Mouse (Mus musculus) limb, embryonic 10.5 days (tissue): ENCODE data around the gene Astn1. TPM values are rescaled to one million over a fixed set of nuclear protein-coding genes. Genes with fewer than 3 reads are reported as not detected.

Experiments used
- DNase-seq: peaks from one replicate; pipeline ENCODE4 v3.0.0-alpha.2; 2017; ENCODE audit warnings: low spot score
- H3K27ac ChIP-seq: fragments of 300-500 bp; sonication (generic); 2 replicates; pipeline ENCODE4 v1.5.1; 2016; ENCODE audit warnings: mild to moderate bottlenecking
- H3K27me3 ChIP-seq: fragments of 300-500 bp; sonication (generic); 2 replicates; pipeline ENCODE4 v1.6.1; 2016; ENCODE audit warnings: low read depth, mild to moderate bottlenecking; ENCODE audit not compliant: poor library complexity, severe bottlenecking
- H3K36me3 ChIP-seq: fragments of 300-500 bp; sonication (generic); 2 replicates; pipeline ENCODE4 v1.6.1; 2016; ENCODE audit warnings: mild to moderate bottlenecking, moderate library complexity
- H3K4me1 ChIP-seq: fragments of 300-500 bp; sonication (generic); 2 replicates; pipeline ENCODE4 v1.6.1; 2016
- H3K4me3 ChIP-seq: fragments of 300-500 bp; sonication (generic); 2 replicates; pipeline ENCODE4 v1.5.1; 2016; ENCODE audit warnings: mild to moderate bottlenecking, moderate library complexity
- H3K9me3 ChIP-seq: fragments of 300-500 bp; sonication (generic); replicated peaks from 2 replicates; pipeline ENCODE4 v1.6.1; 2016; ENCODE audit warnings: mild to moderate bottlenecking
- WGBS: fragments of 180-500 bp; shearing (Covaris S2); methylation state at CpG from one replicate; pipeline ENCODE4 v1.1.7; 2016; 5-methylcytosine and 5-hydroxymethylcytosine counted together
- polyA plus RNA-seq: library from polyadenylated mRNA; unstranded; fragments of >200 nt; fragmentation: Nextera tagmentation; extraction: Ambion mirVana; gene quantifications from 2 replicates; pipeline ENCODE4 v1.2.1, GENCODE M21; 2016

The Astn1 gene
- polyA plus RNA-seq, 1 experiment from 2014 or later: 2.8 TPM

DNA sequence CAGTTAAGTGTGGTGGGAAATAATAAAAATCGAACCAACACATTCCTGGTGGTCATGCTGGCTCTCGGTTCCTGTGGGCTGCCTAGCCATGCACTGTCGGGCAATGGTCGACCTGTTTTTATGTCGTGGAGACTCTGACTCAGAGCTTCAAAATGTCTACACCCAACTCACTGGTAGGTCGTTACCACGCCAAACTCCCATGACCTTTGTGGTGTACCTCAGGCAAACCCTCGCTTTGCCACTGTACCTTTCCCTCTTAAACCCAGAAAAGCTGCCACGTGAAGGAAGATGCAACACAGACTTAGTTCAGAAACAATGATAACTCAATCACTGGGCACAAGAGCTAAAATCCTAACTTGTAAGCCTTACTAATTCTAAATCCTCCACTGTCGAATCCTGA lies 244.3 kb downstream of the Astn1 start:
- H3K27me3 ChIP-seq: no peaks in the 10 kb centered on the region
- H3K27ac ChIP-seq: no peak overlapping the region
- H3K9me3 ChIP-seq: no peaks in the 10 kb centered on the region
- 88% methylated on average over 10 of the region's 10 CpGs for WGBS
- H3K4me3 ChIP-seq: no peak overlapping the region
- H3K4me1 ChIP-seq: no peaks in the 10 kb centered on the region
- DNase-seq: no peak
- no peaks in the 10 kb centered on the region for H3K36me3 ChIP-seq

- Histone ChIP-seq H3K4me3 (no peak overlapping the region), H3K36me3 (no peaks in the 10 kb centered on the region), H3K9me3 (no peaks in the 10 kb centered on the region), H3K27me3 (no peaks in the 10 kb centered on the region), H3K27ac (no peak overlapping the region), H3K4me1 (no peaks in the 10 kb centered on the region)
- DNase-seq: no peak
- 85% methylated on average over 1 of the region's 1 CpGs for WGBS
These were observed 245.1 kb downstream of the Astn1 start for GRCm38 (mm10) chr1:158607201-158607600.

DNA sequence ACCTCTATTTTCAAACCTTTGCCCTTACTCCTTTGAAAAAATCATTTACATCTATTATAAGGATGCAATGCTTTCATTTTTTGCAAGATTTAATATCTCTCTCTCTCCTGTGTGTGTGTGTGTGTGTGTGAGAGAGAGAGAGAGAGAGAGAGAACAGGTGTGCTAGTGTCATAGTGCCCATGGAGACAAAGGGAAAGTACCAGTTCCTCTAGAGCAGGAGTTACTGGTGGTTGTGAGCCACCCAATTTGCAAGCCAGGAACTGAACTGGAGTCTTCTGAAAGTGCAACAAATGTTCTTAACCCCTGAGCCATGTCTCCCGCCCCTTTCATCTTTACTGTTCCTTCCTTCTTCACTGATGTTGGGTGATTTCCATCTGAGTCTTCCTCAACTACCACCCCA lies 253.1 kb downstream of the Astn1 start:
- no peaks in the 10 kb centered on the region for H3K27me3 ChIP-seq
- no peaks in the 10 kb centered on the region for H3K4me1 ChIP-seq
- H3K27ac ChIP-seq: no peak overlapping the region
- H3K36me3 ChIP-seq: no peaks in the 10 kb centered on the region
- H3K4me3 ChIP-seq: no peak overlapping the region
- H3K9me3 ChIP-seq: no peaks in the 10 kb centered on the region
- no peak for DNase-seq
- WGBS: 90% methylated on average over 1 of the region's 1 CpGs

GRCm38 (mm10) chr1:158617943-158618342 lies 255.9 kb downstream of the Astn1 start:
- WGBS: 83% methylated on average over 4 of the region's 4 CpGs
- H3K27ac ChIP-seq: no peak overlapping the region
- no peak overlapping the region for H3K4me3 ChIP-seq
- H3K36me3 ChIP-seq: no peaks in the 10 kb centered on the region
- no peaks in the 10 kb centered on the region for H3K9me3 ChIP-seq
- H3K4me1 ChIP-seq: no peaks in the 10 kb centered on the region
- H3K27me3 ChIP-seq: no peaks in the 10 kb centered on the region
- no peak for DNase-seq

- Histone ChIP-seq H3K36me3 (no peaks in the 10 kb centered on the region), H3K27me3 (no peaks in the 10 kb centered on the region), H3K4me3 (no peak overlapping the region), H3K27ac (no peak overlapping the region), H3K9me3 (no peaks in the 10 kb centered on the region), H3K4me1 (no peaks in the 10 kb centered on the region)
- WGBS: 84% methylated on average over 4 of the region's 4 CpGs
- no peak for DNase-seq
These were observed 270.9 kb downstream of the Astn1 start for GRCm38 (mm10) chr1:158632935-158633334.

- H3K36me3 ChIP-seq: no peaks in the 10 kb centered on the region
- no peak for DNase-seq
- no peak overlapping the region for H3K4me3 ChIP-seq
- H3K27me3 ChIP-seq: no peaks in the 10 kb centered on the region
- H3K4me1 ChIP-seq: no peaks in the 10 kb centered on the region
- H3K27ac ChIP-seq: no peak overlapping the region
- WGBS: 67% methylated on average over 2 of the region's 2 CpGs
- H3K9me3 ChIP-seq: no peaks in the 10 kb centered on the region
These were observed 271.4 kb downstream of the Astn1 start for GRCm38 (mm10) chr1:158633441-158633840.

DNA sequence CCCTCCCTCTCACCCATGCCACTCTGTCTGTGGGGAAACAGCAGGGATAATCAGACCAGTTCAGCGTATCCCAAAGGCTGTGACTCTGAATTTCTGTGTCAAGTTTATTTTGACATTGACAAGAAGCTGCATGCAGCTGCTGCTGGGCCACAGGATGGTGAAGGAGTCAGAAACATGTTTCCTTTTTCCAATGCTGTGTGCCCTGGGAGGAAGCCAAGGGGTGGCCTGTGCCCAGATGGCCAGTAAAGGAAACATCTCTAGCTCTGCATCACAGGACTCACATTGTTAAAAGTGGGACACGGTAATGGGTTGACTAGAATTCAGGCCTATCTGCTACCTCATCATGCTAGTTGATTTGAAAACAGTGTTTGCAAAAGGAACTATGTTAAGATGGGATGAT lies 279.2 kb downstream of the Astn1 start:
- no peak for DNase-seq
- no peaks in the 10 kb centered on the region for H3K36me3 ChIP-seq
- no peak overlapping the region for H3K27ac ChIP-seq
- WGBS: 92% methylated on average over 2 of the region's 2 CpGs
- no peaks in the 10 kb centered on the region for H3K4me1 ChIP-seq
- H3K9me3 ChIP-seq: no peaks in the 10 kb centered on the region
- no peak overlapping the region for H3K4me3 ChIP-seq
- no peaks in the 10 kb centered on the region for H3K27me3 ChIP-seq

DNA sequence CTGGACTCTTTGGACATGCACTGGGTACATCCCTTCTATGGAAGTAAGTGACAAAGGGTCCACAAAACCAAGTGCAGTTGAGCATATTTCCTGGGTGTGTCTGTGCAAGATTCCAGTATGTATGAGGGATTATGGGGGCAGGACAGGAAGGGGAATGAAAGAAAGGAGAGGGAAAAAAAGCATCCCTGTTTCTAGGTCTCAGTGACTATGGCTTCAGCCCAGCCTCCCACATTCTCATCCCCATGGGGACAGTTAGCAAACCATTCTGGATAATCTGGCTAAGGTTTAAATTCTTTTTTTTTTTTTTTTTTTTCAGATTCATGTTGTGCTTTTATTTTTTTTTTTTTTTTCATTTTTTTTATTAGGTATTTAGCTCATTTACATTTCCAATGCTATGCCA lies 280.2 kb downstream of the Astn1 start:
- no peaks in the 10 kb centered on the region for H3K36me3 ChIP-seq
- H3K27ac ChIP-seq: no peak overlapping the region
- no peak overlapping the region for H3K4me3 ChIP-seq
- H3K4me1 ChIP-seq: no peaks in the 10 kb centered on the region
- no peak for DNase-seq
- no peaks in the 10 kb centered on the region for H3K27me3 ChIP-seq
- no peaks in the 10 kb centered on the region for H3K9me3 ChIP-seq

GRCm38 (mm10) chr1:158652799-158653198 lies 290.7 kb downstream of the Astn1 start:
- no peak for DNase-seq
- Histone ChIP-seq H3K4me1 (peaks cover 5% of the 10 kb centered on the region; the same call in 1 of the 2 replicates), H3K27me3 (0 out of 2 replicates have a peak, but pooled peaks cover 8% of the 10 kb centered on the region), H3K9me3 (no peaks in the 10 kb centered on the region), H3K27ac (no peak overlapping the region), H3K4me3 (no peak overlapping the region), H3K36me3 (no peaks in the 10 kb centered on the region)
- 76% methylated on average over 2 of the region's 2 CpGs for WGBS

DNA sequence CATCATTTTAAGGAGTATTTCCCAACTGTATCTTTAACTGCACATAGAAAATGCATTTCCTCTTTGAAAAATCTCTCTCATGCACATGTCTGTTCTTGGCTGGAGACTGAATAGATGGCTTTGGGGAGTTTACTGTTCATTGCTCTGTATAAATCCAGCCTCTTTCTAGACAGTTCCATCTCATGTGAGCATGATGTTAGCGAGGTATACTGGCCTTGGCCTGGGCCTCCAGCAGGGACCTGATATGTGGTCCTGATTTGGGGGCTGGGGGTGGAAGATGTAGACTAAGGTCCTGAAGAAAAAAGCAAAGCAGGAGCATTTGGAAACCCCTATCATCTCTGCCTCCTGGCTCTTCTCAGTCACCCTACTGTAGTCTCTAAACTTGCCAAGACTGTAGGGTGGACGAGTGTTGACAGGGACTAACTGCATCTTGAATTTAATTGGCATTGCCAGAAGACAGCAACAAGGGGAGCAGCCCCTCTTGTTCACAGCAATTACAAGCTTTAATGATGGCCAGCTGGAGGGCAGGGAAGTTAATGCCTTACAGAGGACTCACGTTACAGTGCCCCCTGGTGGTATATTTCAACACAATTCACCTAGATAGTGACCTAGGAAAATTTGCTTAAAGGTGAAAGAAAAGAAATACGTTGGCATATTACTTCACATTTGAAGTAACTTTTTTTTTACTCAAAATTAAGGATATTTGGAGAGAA lies 291.9 kb downstream of the Astn1 start:
- Histone ChIP-seq H3K36me3 (no peaks in the 10 kb centered on the region), H3K27ac (no peak overlapping the region)
- DNase-seq: peak; percentile 59

DNA sequence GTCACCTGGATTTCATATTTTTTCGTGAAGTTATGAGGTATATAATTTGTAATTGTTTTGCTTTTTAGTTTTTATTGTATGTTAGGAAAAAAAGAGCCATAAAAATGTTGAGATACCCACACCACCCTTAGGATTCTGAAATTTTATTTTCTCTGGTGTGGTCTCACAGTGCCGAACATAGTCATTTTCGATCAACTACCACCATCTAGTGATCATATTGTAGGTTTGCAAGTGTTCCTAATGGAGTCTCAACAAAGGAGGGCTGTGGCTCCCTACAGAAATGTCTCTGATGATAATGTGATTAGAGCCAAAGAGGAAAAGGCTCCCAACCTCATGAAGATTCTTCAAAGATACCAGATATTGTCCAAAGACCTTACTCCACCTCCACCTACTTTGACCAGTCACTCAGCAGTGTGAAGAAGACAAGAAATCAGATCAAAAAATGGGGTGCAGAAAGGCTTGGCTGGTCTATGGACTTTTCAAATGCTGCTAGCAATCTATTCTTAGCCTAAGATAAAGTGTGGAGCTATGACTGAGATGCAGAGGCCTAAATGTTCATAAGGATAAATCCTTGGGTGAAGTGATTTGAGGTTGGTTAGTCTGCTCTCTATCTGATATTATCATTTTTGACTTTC lies 292.6 kb downstream of the Astn1 start:
- Histone ChIP-seq H3K9me3 (no peaks in the 10 kb centered on the region), H3K36me3 (no peaks in the 10 kb centered on the region), H3K4me1 (peaks cover 5% of the 10 kb centered on the region; the same call in 1 of the 2 replicates), H3K4me3 (no peak overlapping the region), H3K27ac (no peak overlapping the region), H3K27me3 (0 out of 2 replicates have a peak, but pooled peaks cover 8% of the 10 kb centered on the region)
- 36% methylated on average over 3 of the region's 3 CpGs for WGBS
- DNase-seq: no peak

More for the DNA sequence above, 291.9 kb downstream of the Astn1 start:
- 18% methylated on average over 4 of the region's 4 CpGs for WGBS
- Histone ChIP-seq H3K9me3 (no peaks in the 10 kb centered on the region), H3K4me1 (peaks cover 5% of the 10 kb centered on the region; the same call in 1 of the 2 replicates), H3K27me3 (0 out of 2 replicates have a peak, but pooled peaks cover 8% of the 10 kb centered on the region), H3K4me3 (no peak overlapping the region)

DNA sequence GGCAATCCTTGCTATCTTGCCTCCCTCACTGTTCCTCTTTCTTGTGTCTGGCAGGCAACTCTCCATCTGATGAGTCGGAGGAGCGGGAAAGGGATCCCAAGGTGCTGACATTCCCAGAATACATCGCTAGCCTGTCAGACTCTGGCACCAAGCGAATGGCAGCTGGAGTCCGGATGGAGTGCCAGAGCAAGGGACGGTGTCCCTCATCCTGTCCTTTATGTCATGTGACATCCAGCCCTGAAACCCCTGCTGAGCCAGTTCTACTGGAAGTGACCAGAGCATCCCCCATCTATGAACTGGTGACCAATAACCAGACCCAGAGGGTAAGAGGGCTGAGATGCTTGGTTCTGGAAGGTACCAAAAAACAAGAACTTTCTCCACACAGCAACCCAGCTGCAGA lies 294.9 kb downstream of the Astn1 start:
- no peak for DNase-seq
- WGBS: 91% methylated on average over 6 of the region's 6 CpGs

GRCm38 (mm10) chr1:158666001-158666400 lies 303.9 kb downstream of the Astn1 start:
- Histone ChIP-seq H3K4me1 (peaks cover 12% of the 10 kb centered on the region; the same call in 1 of the 2 replicates), H3K36me3 (no peaks in the 10 kb centered on the region), H3K27ac (no peak overlapping the region), H3K27me3 (no peaks in the 10 kb centered on the region), H3K4me3 (no peak overlapping the region), H3K9me3 (no peaks in the 10 kb centered on the region)
- 73% methylated on average over 3 of the region's 3 CpGs for WGBS
- DNase-seq: no peak

More for the DNA sequence above, 294.9 kb downstream of the Astn1 start:
- Histone ChIP-seq H3K4me3 (no peak overlapping the region), H3K4me1 (peaks cover 5% of the 10 kb centered on the region; the same call in 1 of the 2 replicates), H3K27ac (no peak overlapping the region), H3K9me3 (no peaks in the 10 kb centered on the region), H3K27me3 (0 out of 2 replicates have a peak, but pooled peaks cover 8% of the 10 kb centered on the region), H3K36me3 (no peaks in the 10 kb centered on the region)
